Mouse (Mus musculus): ENCODE results near the gene Krt35. TPM values are rescaled to one million over a fixed set of nuclear protein-coding genes. Genes with fewer than 3 reads are reported as not detected.

Gene Krt35
- polyA plus RNA-seq, 1 experiment: not detected

GRCm38 (mm10) chr11:100058875-100059274 lies 37.2 kb downstream of the Krt35 start:
- TF ChIP-seq CTCF (IDR thresholded peaks at IDR 0.05; ENCODE audit: borderline replicate concordance, extremely low read depth, insufficient read depth, insufficient read length) (peak; percentile 17; the same call in 1 of the 2 replicates), POLR2A (IDR thresholded peaks at IDR 0.05; ENCODE audit: borderline replicate concordance, extremely low read depth, insufficient read depth, insufficient read length, poor library complexity, severe bottlenecking) (no peak)
- peak; percentile 23 for DNase-seq (ENCODE audit: low read depth)

GRCm38 (mm10) chr11:100055686-100056655 lies 40.1 kb downstream of the Krt35 start:
- TF ChIP-seq CTCF (IDR thresholded peaks at IDR 0.05; ENCODE audit: borderline replicate concordance, extremely low read depth, insufficient read depth, insufficient read length) (no peak), POLR2A (IDR thresholded peaks at IDR 0.05; ENCODE audit: borderline replicate concordance, extremely low read depth, insufficient read depth, insufficient read length, poor library complexity, severe bottlenecking) (no peak)
- no peak for DNase-seq (ENCODE audit: low read depth)

GRCm38 (mm10) chr11:100050451-100050850 lies 45.6 kb downstream of the Krt35 start, which contains the start of gene Krt31:
Gene Krt31 (minus strand): TSS chr11:100050551.
- no peak for DNase-seq (ENCODE audit: low read depth)
- TF ChIP-seq CTCF (IDR thresholded peaks at IDR 0.05; ENCODE audit: borderline replicate concordance, extremely low read depth, insufficient read depth, insufficient read length) (no peak), POLR2A (IDR thresholded peaks at IDR 0.05; ENCODE audit: borderline replicate concordance, extremely low read depth, insufficient read depth, insufficient read length, poor library complexity, severe bottlenecking) (no peak)

- TF ChIP-seq CTCF (IDR thresholded peaks at IDR 0.05; ENCODE audit: borderline replicate concordance, extremely low read depth, insufficient read depth, insufficient read length): no peak
- TF ChIP-seq POLR2A (IDR thresholded peaks at IDR 0.05; ENCODE audit: borderline replicate concordance, extremely low read depth, insufficient read depth, insufficient read length, poor library complexity, severe bottlenecking): no peak
- DNase-seq (ENCODE audit: low read depth): no peak
Measured at GRCm38 (mm10) chr11:100047193-100047592, 48.8 kb downstream of the Krt35 start.

- DNase-seq (ENCODE audit: low read depth): no peak
- TF ChIP-seq CTCF (IDR thresholded peaks at IDR 0.05; ENCODE audit: borderline replicate concordance, extremely low read depth, insufficient read depth, insufficient read length) (no peak), POLR2A (IDR thresholded peaks at IDR 0.05; ENCODE audit: borderline replicate concordance, extremely low read depth, insufficient read depth, insufficient read length, poor library complexity, severe bottlenecking) (no peak)
Measured at GRCm38 (mm10) chr11:100046303-100046866, 49.7 kb downstream of the Krt35 start.

Other genes starting within 250 kb of the Krt35 start
- gene Krtap4-16, start 244.6 kb downstream of the Krt35 start, polyA plus RNA-seq (2012; rRNA removed): not detected in 2 replicates
- gene Gm11568, start 238.3 kb downstream of the Krt35 start, polyA plus RNA-seq (2012; rRNA removed): not detected in 2 replicates
- gene Gm11559, start 231.8 kb downstream of the Krt35 start, polyA plus RNA-seq (2012; rRNA removed): not detected in 2 replicates
- gene Krtap9-1, start 222.9 kb downstream of the Krt35 start, polyA plus RNA-seq (2012; rRNA removed): not detected in 2 replicates
- not detected in 2 replicates for gene Gm11567, start 217.1 kb downstream of the Krt35 start, polyA plus RNA-seq (2012; rRNA removed)
- not detected in 2 replicates for gene Krtap31-1, start 188.3 kb downstream of the Krt35 start, polyA plus RNA-seq (2012; rRNA removed)
- gene Gm11565, start 181.5 kb downstream of the Krt35 start, polyA plus RNA-seq (2012; rRNA removed): not detected in 2 replicates
- gene Krtap31-2, start 159.9 kb downstream of the Krt35 start, polyA plus RNA-seq (2012; rRNA removed): not detected in 2 replicates
- gene Krtap9-5, start 147.8 kb downstream of the Krt35 start, polyA plus RNA-seq (2012; rRNA removed): not detected in 2 replicates
- not detected in 2 replicates for gene Krtap29-1, start 117.2 kb downstream of the Krt35 start, polyA plus RNA-seq (2012; rRNA removed)
- gene Krtap16-1, start 109.6 kb downstream of the Krt35 start, polyA plus RNA-seq (2012; rRNA removed): 0.04 TPM in 1 of 2 replicates, not detected in the other
- gene Krtap17-1, start 102.2 kb downstream of the Krt35 start, polyA plus RNA-seq (2012; rRNA removed): 0.19 and 0.27 TPM in 2 replicates
- not detected in 2 replicates for gene Krt33a, start 80.0 kb downstream of the Krt35 start, polyA plus RNA-seq (2012; rRNA removed)
- 0.04 TPM in 1 of 2 replicates, not detected in the other for gene Krt33b, start 66.4 kb downstream of the Krt35 start, polyA plus RNA-seq (2012; rRNA removed)
- gene Krt34, start 54.7 kb downstream of the Krt35 start, polyA plus RNA-seq (2012; rRNA removed): not detected in 2 replicates
- not detected in 2 replicates for gene Krt31, start 45.7 kb downstream of the Krt35 start, polyA plus RNA-seq (2012; rRNA removed)
- not detected in 2 replicates for gene Krt32, start 8.0 kb downstream of the Krt35 start, polyA plus RNA-seq (2012; rRNA removed)
- not detected in 2 replicates for gene Krt36, start 9.4 kb upstream of the Krt35 start, polyA plus RNA-seq (2012; rRNA removed)
- not detected in 2 replicates for gene Krt13, start 25.3 kb upstream of the Krt35 start, polyA plus RNA-seq (2012; rRNA removed)
- gene Krt15, start 39.7 kb upstream of the Krt35 start, polyA plus RNA-seq (2012; rRNA removed): 12.2 and 14.4 TPM in 2 replicates
- 5.4 and 6.3 TPM in 2 replicates for gene Krt19, start 52.4 kb upstream of the Krt35 start, polyA plus RNA-seq (2012; rRNA removed)
- 0.05 and 0.10 TPM in 2 replicates for gene Krt9, start 97.0 kb upstream of the Krt35 start, polyA plus RNA-seq (2012; rRNA removed)
- 22.8 and 36.6 TPM in 2 replicates for gene Krt14, start 111.3 kb upstream of the Krt35 start, polyA plus RNA-seq (2012; rRNA removed)
- 0.06 and 0.12 TPM in 2 replicates for gene Krt16, start 152.7 kb upstream of the Krt35 start, polyA plus RNA-seq (2012; rRNA removed)
- gene Krt17, start 164.8 kb upstream of the Krt35 start, polyA plus RNA-seq (2012; rRNA removed): 2.1 and 6.1 TPM in 2 replicates
- gene Krt42, start 173.6 kb upstream of the Krt35 start, polyA plus RNA-seq (2012; rRNA removed): 0.08 TPM in 1 of 2 replicates, not detected in the other
- gene Eif1, start 223.6 kb upstream of the Krt35 start, polyA plus RNA-seq (2012; rRNA removed): 291 and 330 TPM in 2 replicates
- gene Gast, start 238.2 kb upstream of the Krt35 start, polyA plus RNA-seq (2012; rRNA removed): 0.60 and 0.66 TPM in 2 replicates